Mouse (Mus musculus) macrophage (primary cell): Measurements from ENCODE around the gene Chmp6. TPM values are rescaled to one million over a fixed set of nuclear protein-coding genes. Genes with fewer than 3 reads are reported as not detected.

Experiments
- H3K27ac ChIP-seq: fragments of 350-480 bp; formaldehyde crosslinking; 2 replicates; pipeline ENCODE4 v1.9.0; 2021
- H3K36me3 ChIP-seq: fragments of 350-480 bp; formaldehyde crosslinking; 2 replicates; pipeline ENCODE4 v1.9.0; 2021; ENCODE audit errors: inconsistent target
- H3K4me3 ChIP-seq: fragments of 350-480 bp; formaldehyde crosslinking; 2 replicates; pipeline ENCODE4 v1.9.0; 2021; ENCODE audit errors: inconsistent target
- H3K79me2 ChIP-seq: fragments of 350-480 bp; formaldehyde crosslinking; 2 replicates; pipeline ENCODE4 v1.9.0; 2021; ENCODE audit errors: inconsistent target
- WGBS: methylation state at CpG from one replicate; pipeline ENCODE4 v1.1.7; 2026; ENCODE audit warnings: inconsistent platforms; ENCODE audit not compliant: missing documents; 5-methylcytosine and 5-hydroxymethylcytosine counted together
- polyA plus RNA-seq: library from polyadenylated mRNA; stranded (reverse); fragments of 250-400 nt; gene quantifications from 3 replicates; pipeline ENCODE4 v1.2.4, GENCODE M21; 2018; ENCODE audit warnings: inconsistent platforms

Chmp6 gene
- polyA plus RNA-seq, 1 experiment from 2014 or later, result 37.7 TPM

- 90% methylated on average over 18 of the region's 21 CpGs for WGBS
- Histone ChIP-seq H3K36me3 (peaks cover 31% of the 10 kb centered on the region), H3K79me2 (peaks cover 19% of the 10 kb centered on the region), H3K4me3 (no peak overlapping the region), H3K27ac (peak overlapping the region; percentile 27)
These were observed 3.7 kb downstream of the Chmp6 start for GRCm38 (mm10) chr11:119916834-119917469.

DNA sequence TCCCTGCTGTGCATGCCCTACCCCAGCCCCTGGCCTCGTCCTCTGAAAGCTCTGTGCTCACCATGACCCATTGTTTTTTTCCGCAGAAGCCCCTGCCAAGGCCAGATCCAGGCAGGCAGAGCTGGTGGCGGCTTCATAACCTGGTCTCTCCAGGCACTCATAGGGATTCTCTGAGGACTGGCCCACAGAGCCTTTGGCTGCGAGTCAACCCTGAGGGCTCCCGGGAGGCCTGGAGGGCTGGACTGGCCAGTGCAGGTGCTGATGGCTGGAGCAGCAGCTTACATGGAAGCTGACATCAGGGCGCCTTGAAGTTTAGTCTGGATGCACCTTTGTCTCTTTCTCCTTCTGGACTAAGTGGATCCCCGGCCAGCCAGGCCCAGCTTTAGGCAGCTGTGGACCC, 5.3 kb downstream of the Chmp6 start:
- Histone ChIP-seq H3K36me3 (peaks cover 31% of the 10 kb centered on the region), H3K79me2 (peaks cover 19% of the 10 kb centered on the region), H3K27ac (no peak overlapping the region), H3K4me3 (no peak overlapping the region)
- 95% methylated on average over 7 of the region's 7 CpGs for WGBS

- 100% methylated on average over 4 of the region's 4 CpGs for WGBS
- no peak overlapping the region for H3K27ac ChIP-seq
- H3K36me3 ChIP-seq, result peaks cover 31% of the 10 kb centered on the region
- H3K4me3 ChIP-seq, result no peak overlapping the region
- peaks cover 14% of the 10 kb centered on the region for H3K79me2 ChIP-seq
These were observed 6.2 kb downstream of the Chmp6 start for GRCm38 (mm10) chr11:119919432-119919831.

- Histone ChIP-seq H3K4me3 (no peak overlapping the region), H3K79me2 (peaks cover 9% of the 10 kb centered on the region), H3K27ac (no peak overlapping the region), H3K36me3 (peaks cover 31% of the 10 kb centered on the region)
- WGBS, result 71% methylated on average over 8 of the region's 8 CpGs
These were observed 6.7 kb downstream of the Chmp6 start for GRCm38 (mm10) chr11:119919897-119920296.

- Histone ChIP-seq H3K4me3 (no peak overlapping the region), H3K79me2 (peaks cover 1% of the 10 kb centered on the region; the same call in 1 of the 2 replicates), H3K27ac (no peak overlapping the region), H3K36me3 (peaks cover 31% of the 10 kb centered on the region)
- 93% methylated on average over 5 of the region's 5 CpGs for WGBS
These were observed 7.4 kb downstream of the Chmp6 start for GRCm38 (mm10) chr11:119920668-119921067.

DNA sequence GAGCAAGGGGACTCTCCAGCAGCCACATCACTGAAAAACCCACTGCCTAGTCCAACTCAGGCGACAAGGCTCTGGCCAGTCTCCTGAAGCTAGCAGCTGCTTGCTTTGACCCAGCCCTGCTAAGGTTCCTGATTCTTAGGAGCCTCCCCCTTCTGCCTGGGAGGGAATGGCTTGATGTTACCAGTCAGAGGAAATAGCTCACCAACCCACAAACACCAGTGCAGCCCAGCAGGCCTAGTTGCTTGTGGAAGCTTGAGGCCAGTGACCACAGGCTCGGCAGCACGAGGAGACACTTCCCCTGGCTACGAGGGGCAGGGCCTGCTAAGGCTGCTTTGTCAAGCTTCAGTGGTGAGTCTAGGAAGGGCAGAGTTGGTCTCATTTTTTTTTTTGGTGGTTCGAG, 11.9 kb downstream of the Chmp6 start:
- Histone ChIP-seq H3K36me3 (no peaks in the 10 kb centered on the region), H3K4me3 (no peak overlapping the region), H3K27ac (peak overlapping the region; percentile 92), H3K79me2 (no peaks in the 10 kb centered on the region)
- 0% methylated on average over 5 of the region's 5 CpGs for WGBS

DNA sequence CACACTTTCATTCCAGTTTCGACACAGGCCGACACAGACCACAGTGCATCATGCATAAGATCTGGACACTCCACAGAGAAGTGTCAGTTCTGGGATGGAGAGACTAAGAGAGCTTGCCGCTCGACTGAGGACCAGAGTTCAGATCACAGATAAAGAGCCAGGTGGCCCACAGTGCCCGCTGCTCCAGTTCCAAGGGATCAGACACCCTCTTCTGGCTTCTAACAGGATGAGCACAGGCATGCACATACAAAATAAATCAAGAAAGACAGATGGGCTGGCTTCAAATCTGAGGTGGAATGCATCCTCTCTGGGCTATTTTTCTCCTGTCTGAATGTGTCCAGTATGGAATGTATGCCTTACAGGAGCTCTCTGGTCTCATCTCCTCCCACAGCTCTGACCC, 13.5 kb downstream of the Chmp6 start:
- Histone ChIP-seq H3K79me2 (no peaks in the 10 kb centered on the region), H3K27ac (peak overlapping the region; percentile 92), H3K4me3 (no peak overlapping the region), H3K36me3 (no peaks in the 10 kb centered on the region)
- 90% methylated on average over 5 of the region's 5 CpGs for WGBS

- Histone ChIP-seq H3K36me3 (no peaks in the 10 kb centered on the region), H3K4me3 (no peak overlapping the region), H3K27ac (peak overlapping the region; percentile 92), H3K79me2 (no peaks in the 10 kb centered on the region)
- WGBS, result 2% methylated on average over 16 of the region's 16 CpGs
These were observed 14.9 kb downstream of the Chmp6 start for GRCm38 (mm10) chr11:119928023-119928681.

GRCm38 (mm10) chr11:119929603-119930265, 16.5 kb downstream of the Chmp6 start:
- no peaks in the 10 kb centered on the region for H3K36me3 ChIP-seq
- WGBS, result 46% methylated on average over 4 of the region's 6 CpGs
- H3K79me2 ChIP-seq, result no peaks in the 10 kb centered on the region
- no peak overlapping the region for H3K4me3 ChIP-seq
- H3K27ac ChIP-seq, result peak overlapping the region; percentile 92

DNA sequence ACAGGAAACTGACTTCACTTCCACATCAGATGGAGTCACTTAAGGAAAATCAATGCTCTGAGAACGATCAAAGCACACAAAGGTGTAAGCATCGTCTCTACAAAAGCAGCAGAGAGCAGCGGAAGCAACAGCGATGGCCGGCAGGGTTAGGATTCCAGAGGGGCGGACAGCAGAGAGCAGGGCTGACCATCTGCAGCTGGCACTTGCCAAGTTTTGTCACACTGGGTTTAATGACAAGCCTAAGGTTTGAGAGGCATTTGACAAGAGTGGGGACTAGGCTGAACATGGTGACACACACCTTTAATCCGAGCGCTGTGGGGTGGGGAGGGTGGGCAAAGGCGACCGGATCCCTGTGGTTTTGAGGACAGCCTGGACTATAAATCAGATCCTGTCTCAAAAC, 18.6 kb downstream of the Chmp6 start:
- H3K4me3 ChIP-seq, result no peak overlapping the region
- peak overlapping the region; percentile 47 for H3K27ac ChIP-seq
- no peaks in the 10 kb centered on the region for H3K36me3 ChIP-seq
- no peaks in the 10 kb centered on the region for H3K79me2 ChIP-seq
- 51% methylated on average over 10 of the region's 10 CpGs for WGBS

GRCm38 (mm10) chr11:119933142-119933541, 19.9 kb downstream of the Chmp6 start:
- H3K36me3 ChIP-seq, result no peaks in the 10 kb centered on the region
- no peak overlapping the region for H3K4me3 ChIP-seq
- 53% methylated on average over 4 of the region's 4 CpGs for WGBS
- H3K79me2 ChIP-seq, result no peaks in the 10 kb centered on the region
- H3K27ac ChIP-seq, result peak overlapping the region; percentile 47

- Histone ChIP-seq H3K4me3 (no peak overlapping the region), H3K27ac (peak overlapping the region; percentile 47), H3K79me2 (no peaks in the 10 kb centered on the region), H3K36me3 (no peaks in the 10 kb centered on the region)
- 87% methylated on average over 8 of the region's 8 CpGs for WGBS
These were observed 20.8 kb downstream of the Chmp6 start for GRCm38 (mm10) chr11:119933819-119934583.

GRCm38 (mm10) chr11:119934773-119935172, 21.5 kb downstream of the Chmp6 start:
- no peak overlapping the region for H3K4me3 ChIP-seq
- H3K27ac ChIP-seq, result no peak overlapping the region
- 83% methylated on average over 8 of the region's 8 CpGs for WGBS
- H3K79me2 ChIP-seq, result no peaks in the 10 kb centered on the region
- no peaks in the 10 kb centered on the region for H3K36me3 ChIP-seq

DNA sequence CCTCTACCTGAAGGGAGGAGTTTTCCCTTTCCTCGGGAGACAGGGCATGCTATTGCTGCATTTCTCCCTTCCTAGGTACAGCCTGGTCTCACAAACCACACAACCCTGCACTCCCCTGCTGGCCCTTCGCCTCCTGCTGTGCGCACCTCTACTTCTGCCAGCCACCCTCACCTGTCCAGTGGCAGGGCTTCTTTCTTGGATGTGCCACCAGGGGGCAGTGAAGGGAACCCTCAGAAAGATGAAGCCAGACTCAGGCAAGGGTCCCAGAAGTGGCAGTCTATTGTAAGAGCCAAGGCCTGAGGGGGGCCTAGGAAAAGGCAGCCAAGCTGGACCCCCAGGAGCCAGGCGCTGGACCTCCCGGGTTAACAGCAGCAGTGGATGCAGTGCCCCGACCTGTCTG, 22.2 kb downstream of the Chmp6 start:
- no peak overlapping the region for H3K4me3 ChIP-seq
- no peaks in the 10 kb centered on the region for H3K79me2 ChIP-seq
- 85% methylated on average over 6 of the region's 6 CpGs for WGBS
- H3K36me3 ChIP-seq, result no peaks in the 10 kb centered on the region
- H3K27ac ChIP-seq, result no peak overlapping the region
